Mouse (Mus musculus): ENCODE results near the gene 1700025G04Rik. TPM values are rescaled to one million over a fixed set of nuclear protein-coding genes. Genes with fewer than 3 reads are reported as not detected.

1700025G04Rik gene
- polyA plus RNA-seq, 1 experiment from 2014 or later = 14.1 TPM

- Histone ChIP-seq H3K9me3 (ENCODE audit: low read length) (no peaks in the 10 kb centered on the region), H3K4me2 (replicated peaks; ENCODE audit: low read depth, low read length) (no peak overlapping the region), H3K4me3 (ENCODE audit: low read depth, low read length) (no peak overlapping the region), H3K27ac (ENCODE audit: low read length) (no peak overlapping the region), H3K36me3 (ENCODE audit: insufficient read depth, low read length) (no peaks in the 10 kb centered on the region), H3K4me1 (ENCODE audit: insufficient read depth, low read depth, low read length) (no peaks in the 10 kb centered on the region; the same call in none of the 2 replicates), H3K9ac (replicated peaks; ENCODE audit: low read depth) (no peak overlapping the region), H3K27me3 (replicated peaks; ENCODE audit: insufficient read depth, low read length) (no peaks in the 10 kb centered on the region)
- DNase-seq (ENCODE audit: low spot score) = peak; percentile 81
- ATAC-seq = peak; percentile 77
- WGBS = 45% methylated on average over 5 of the region's 5 CpGs
- TF ChIP-seq CTCF (IDR thresholded peaks at IDR 0.05) (no peak), EP300 (IDR thresholded peaks at IDR 0.05) (peak; percentile 75)
Measured at GRCm38 (mm10) chr1:152032144-152032543, 57.8 kb downstream of the 1700025G04Rik start.

- Histone ChIP-seq H3K4me2 (replicated peaks; ENCODE audit: low read depth, low read length) (no peak overlapping the region), H3K27me3 (replicated peaks; ENCODE audit: insufficient read depth, low read length) (no peaks in the 10 kb centered on the region), H3K4me1 (ENCODE audit: insufficient read depth, low read depth, low read length) (no peaks in the 10 kb centered on the region; the same call in 1 of the 2 replicates), H3K27ac (ENCODE audit: low read length) (no peak overlapping the region), H3K4me3 (ENCODE audit: low read depth, low read length) (no peak overlapping the region), H3K36me3 (ENCODE audit: insufficient read depth, low read length) (no peaks in the 10 kb centered on the region), H3K9me3 (ENCODE audit: low read length) (no peaks in the 10 kb centered on the region), H3K9ac (replicated peaks; ENCODE audit: low read depth) (no peak overlapping the region)
- ATAC-seq (no peak), DNase-seq (ENCODE audit: low spot score) (no peak)
- 81% methylated on average over 6 of the region's 6 CpGs for WGBS
- TF ChIP-seq CTCF (IDR thresholded peaks at IDR 0.05) (no peak), EP300 (IDR thresholded peaks at IDR 0.05) (no peak)
Measured at GRCm38 (mm10) chr1:152030546-152030945, 59.4 kb downstream of the 1700025G04Rik start.

DNA sequence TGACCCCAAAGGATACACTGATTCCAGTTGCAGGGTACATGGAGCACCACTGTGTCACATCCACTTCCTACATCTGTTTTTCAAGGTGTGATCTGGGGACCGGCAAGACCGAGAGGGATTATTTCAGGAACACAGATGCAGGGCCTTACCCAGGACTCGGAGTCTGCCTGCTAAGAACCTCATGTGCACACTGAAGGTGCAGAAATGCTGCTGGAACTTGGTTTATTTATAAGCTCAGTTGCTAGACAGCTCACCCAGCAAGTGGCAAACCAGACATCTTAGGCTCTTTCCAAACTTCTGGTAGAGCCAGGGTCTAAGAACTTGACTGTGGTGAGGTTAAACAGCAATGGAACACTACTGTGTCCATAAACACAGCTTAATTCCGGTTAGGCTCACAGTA lies 61.2 kb downstream of the 1700025G04Rik start:
- 86% methylated on average over 4 of the region's 4 CpGs for WGBS
- TF ChIP-seq CTCF (IDR thresholded peaks at IDR 0.05) = no peak
- TF ChIP-seq EP300 (IDR thresholded peaks at IDR 0.05) = no peak
- ATAC-seq (no peak), DNase-seq (ENCODE audit: low spot score) (no peak)
- no peaks in the 10 kb centered on the region for H3K27me3 ChIP-seq (replicated peaks; ENCODE audit: insufficient read depth, low read length)
- H3K4me2 ChIP-seq (replicated peaks; ENCODE audit: low read depth, low read length) = no peak overlapping the region
- H3K9me3 ChIP-seq (ENCODE audit: low read length) = no peaks in the 10 kb centered on the region
- no peak overlapping the region for H3K4me3 ChIP-seq (ENCODE audit: low read depth, low read length)
- H3K9ac ChIP-seq (replicated peaks; ENCODE audit: low read depth) = no peak overlapping the region
- no peak overlapping the region for H3K27ac ChIP-seq (ENCODE audit: low read length)
- H3K4me1 ChIP-seq (ENCODE audit: insufficient read depth, low read depth, low read length) = no peaks in the 10 kb centered on the region; the same call in 1 of the 2 replicates
- H3K36me3 ChIP-seq (ENCODE audit: insufficient read depth, low read length) = no peaks in the 10 kb centered on the region

DNA sequence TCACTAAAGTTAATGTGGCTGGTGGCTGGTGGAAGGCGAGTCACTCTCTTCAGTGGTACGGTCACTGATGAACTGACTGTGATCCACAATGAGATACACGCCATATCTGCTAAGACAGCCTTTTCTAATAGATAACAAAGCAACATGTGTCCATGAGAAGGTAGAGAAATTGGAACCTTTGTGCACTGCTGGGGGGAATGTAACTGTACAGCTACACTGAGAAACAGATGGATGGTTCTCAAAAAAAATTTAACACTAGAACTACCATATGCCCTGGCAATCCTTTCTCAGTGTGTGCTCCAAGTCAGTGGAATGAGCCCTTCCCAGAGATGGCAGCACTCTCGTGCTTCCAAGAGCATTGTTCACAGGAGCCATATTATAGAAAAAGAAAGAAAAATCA lies 63.2 kb downstream of the 1700025G04Rik start:
- WGBS = 89% methylated on average over 4 of the region's 4 CpGs
- TF ChIP-seq CTCF (IDR thresholded peaks at IDR 0.05) = no peak
- TF ChIP-seq EP300 (IDR thresholded peaks at IDR 0.05) = no peak
- Histone ChIP-seq H3K27ac (ENCODE audit: low read length) (no peak overlapping the region), H3K4me3 (ENCODE audit: low read depth, low read length) (no peak overlapping the region), H3K4me2 (replicated peaks; ENCODE audit: low read depth, low read length) (no peak overlapping the region), H3K36me3 (ENCODE audit: insufficient read depth, low read length) (no peaks in the 10 kb centered on the region), H3K4me1 (ENCODE audit: insufficient read depth, low read depth, low read length) (no peaks in the 10 kb centered on the region; the same call in 1 of the 2 replicates), H3K9ac (replicated peaks; ENCODE audit: low read depth) (no peak overlapping the region), H3K9me3 (ENCODE audit: low read length) (no peaks in the 10 kb centered on the region), H3K27me3 (replicated peaks; ENCODE audit: insufficient read depth, low read length) (no peaks in the 10 kb centered on the region)
- DNase-seq (ENCODE audit: low spot score) (no peak), ATAC-seq (no peak)

GRCm38 (mm10) chr1:152025308-152025707 lies 64.6 kb downstream of the 1700025G04Rik start:
- DNase-seq (ENCODE audit: low spot score) (no peak), ATAC-seq (no peak; the same call in 1 of the 2 replicates)
- Histone ChIP-seq H3K36me3 (ENCODE audit: insufficient read depth, low read length) (no peaks in the 10 kb centered on the region), H3K9me3 (ENCODE audit: low read length) (no peaks in the 10 kb centered on the region), H3K27me3 (replicated peaks; ENCODE audit: insufficient read depth, low read length) (no peaks in the 10 kb centered on the region), H3K4me3 (ENCODE audit: low read depth, low read length) (no peak overlapping the region), H3K27ac (ENCODE audit: low read length) (no peak overlapping the region), H3K4me2 (replicated peaks; ENCODE audit: low read depth, low read length) (no peak overlapping the region), H3K9ac (replicated peaks; ENCODE audit: low read depth) (no peak overlapping the region), H3K4me1 (ENCODE audit: insufficient read depth, low read depth, low read length) (no peaks in the 10 kb centered on the region)
- TF ChIP-seq CTCF (IDR thresholded peaks at IDR 0.05) = no peak
- no peak for TF ChIP-seq EP300 (IDR thresholded peaks at IDR 0.05)
- 90% methylated on average over 4 of the region's 4 CpGs for WGBS

DNA sequence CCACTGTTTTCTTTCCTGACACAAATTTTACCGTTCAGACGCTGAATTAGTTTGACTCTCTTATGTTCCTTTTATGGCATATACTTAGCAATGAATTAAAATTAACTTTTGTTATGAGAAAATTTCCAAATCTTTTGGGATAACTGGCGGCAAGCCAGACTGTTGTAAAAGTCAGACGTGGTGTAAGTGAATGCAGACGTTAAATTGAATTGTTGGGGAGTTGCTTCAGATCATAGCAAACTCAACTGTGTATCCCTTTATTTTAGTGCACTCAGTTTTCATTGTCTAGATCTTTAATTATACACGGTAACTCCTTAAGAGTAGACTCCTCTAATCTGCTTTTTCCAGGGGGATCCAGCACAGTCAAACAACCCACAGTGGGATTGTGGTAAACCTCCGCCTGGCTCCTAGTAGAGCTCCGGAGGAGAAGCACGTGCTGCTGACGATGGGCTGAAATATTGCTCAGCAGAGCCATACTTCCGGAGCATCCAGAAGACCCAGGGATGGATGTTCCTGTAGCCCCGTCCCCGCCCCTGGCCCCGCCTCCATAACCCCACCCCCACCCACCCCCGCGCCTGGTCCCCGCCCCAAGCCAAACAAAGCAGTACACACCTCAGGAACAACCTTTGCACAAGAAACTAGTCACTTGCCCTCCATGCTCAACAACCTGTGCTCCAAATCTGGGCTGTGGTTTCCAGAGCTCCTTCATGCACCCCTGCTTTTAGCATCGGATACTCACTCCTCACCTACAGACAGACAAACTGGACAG lies 65.7 kb downstream of the 1700025G04Rik start:
- Histone ChIP-seq H3K4me3 (ENCODE audit: low read depth, low read length) (no peak overlapping the region), H3K4me2 (replicated peaks; ENCODE audit: low read depth, low read length) (no peak overlapping the region), H3K36me3 (ENCODE audit: insufficient read depth, low read length) (no peaks in the 10 kb centered on the region), H3K9me3 (ENCODE audit: low read length) (no peaks in the 10 kb centered on the region), H3K4me1 (ENCODE audit: insufficient read depth, low read depth, low read length) (no peaks in the 10 kb centered on the region), H3K27ac (ENCODE audit: low read length) (no peak overlapping the region), H3K9ac (replicated peaks; ENCODE audit: low read depth) (no peak overlapping the region), H3K27me3 (replicated peaks; ENCODE audit: insufficient read depth, low read length) (no peaks in the 10 kb centered on the region)
- WGBS = 67% methylated on average over 18 of the region's 18 CpGs
- ATAC-seq (no peak), DNase-seq (ENCODE audit: low spot score) (peak; percentile 41)
- no peak for TF ChIP-seq CTCF (IDR thresholded peaks at IDR 0.05)

Measured in lung, postnatal 0 days (tissue).